Mouse (Mus musculus) left cerebral cortex, adult 9 months (tissue): Measurements from ENCODE around the gene Jmjd6.

Source experiments
- DNase-seq, 2 experiments: peaks; one replicate each; pipeline ENCODE4 v3.0.0; 2022; ENCODE audit warnings: low spot score in 2 of 2

Gene Jmjd6

GRCm38 (mm10) chr11:116843261-116844233 lies at the start of gene Jmjd6, which contains the start of gene Mettl23:
Jmjd6 (minus strand) TSS chr11:116843449.
Mettl23 (plus strand) TSS chr11:116843278.
- peak; percentile 96 to 97 for DNase-seq

GRCm38 (mm10) chr11:116887136-116887535 lies 43.9 kb upstream of the Jmjd6 start:
- no peak for DNase-seq

GRCm38 (mm10) chr11:116885275-116886151 lies 42.3 kb upstream of the Jmjd6 start:
- DNase-seq = peak in 1 of 2 experiments; percentile 88

GRCm38 (mm10) chr11:116884061-116884460 lies 40.8 kb upstream of the Jmjd6 start:
- DNase-seq = no peak

- no peak for DNase-seq
Measured at GRCm38 (mm10) chr11:116882446-116882845, 39.2 kb upstream of the Jmjd6 start.

- DNase-seq = peak in 1 of 2 experiments; percentile 44
Measured at GRCm38 (mm10) chr11:116881440-116881839, 38.2 kb upstream of the Jmjd6 start.

- DNase-seq = peak in 1 of 2 experiments; percentile 42
Measured at GRCm38 (mm10) chr11:116880839-116881238, 37.6 kb upstream of the Jmjd6 start.

GRCm38 (mm10) chr11:116878454-116878853 lies 35.2 kb upstream of the Jmjd6 start:
- no peak for DNase-seq

GRCm38 (mm10) chr11:116873987-116874386 lies 30.7 kb upstream of the Jmjd6 start:
- DNase-seq = peak in 1 of 2 experiments; percentile 52

- no peak for DNase-seq
Measured at GRCm38 (mm10) chr11:116871538-116871937, 28.3 kb upstream of the Jmjd6 start.

- DNase-seq = no peak
Measured at GRCm38 (mm10) chr11:116869641-116870040, 26.4 kb upstream of the Jmjd6 start.

- no peak for DNase-seq
Measured at GRCm38 (mm10) chr11:116869223-116869622, 26.0 kb upstream of the Jmjd6 start.

- DNase-seq = peak in 1 of 2 experiments; percentile 32
Measured at GRCm38 (mm10) chr11:116868129-116868528, 24.9 kb upstream of the Jmjd6 start.

GRCm38 (mm10) chr11:116865945-116866585 lies 22.8 kb upstream of the Jmjd6 start:
- DNase-seq = no peak

GRCm38 (mm10) chr11:116864444-116864843 lies 21.2 kb upstream of the Jmjd6 start:
- no peak for DNase-seq

GRCm38 (mm10) chr11:116857183-116857850 lies 14.1 kb upstream of the Jmjd6 start:
- no peak for DNase-seq

GRCm38 (mm10) chr11:116854279-116854678 lies 11.0 kb upstream of the Jmjd6 start:
- no peak for DNase-seq

GRCm38 (mm10) chr11:116853512-116853928 lies 10.3 kb upstream of the Jmjd6 start:
- peak; percentile 91 to 97 for DNase-seq

GRCm38 (mm10) chr11:116852891-116853511 lies 9.8 kb upstream of the Jmjd6 start, which contains the start of gene Srsf2:
Srsf2 (minus strand) TSS chr11:116853094.
- DNase-seq = peak; percentile 93 to 97

GRCm38 (mm10) chr11:116852291-116852890 lies 9.1 kb upstream of the Jmjd6 start, which contains the start of gene Mfsd11:
Mfsd11 (plus strand) TSS chr11:116852440.
- DNase-seq = peak in 1 of 2 experiments; percentile 52
